10 mouse cellular contexts compared by ENCODE assay signal in genomic region chr9:65128123-65128815, GRCm38 (mm10). TPM values are rescaled to one million over a fixed set of nuclear protein-coding genes. Genes with fewer than 3 reads are reported as not detected.
DNase-seq lines count a peak whose midpoint lies in the region; ATAC-seq and TF ChIP-seq lines count a peak whose summit lies in the region.
"Had no signal": no experiment of that assay in that cellular context is flagged by ENCODE, and none has a peak within 500 bp of the region (broad histone marks: within the 10 kb centered on the region; RNA-seq: fewer than 3 reads in every experiment).

No protein-coding gene starts in this region.

- peak; percentile 66 for ATAC-seq in forebrain, embryonic 12.5 days (ENCODE audit: low FRiP score)
- ATAC-seq in megakaryocyte, adult 5-6 weeks (ENCODE audit: poor library complexity, severe bottlenecking) = 0 out of 2 replicates have a peak, but pooled peaks have one; percentile 35

- H3K27ac ChIP-seq in gastrocnemius, adult 2 months = no peak overlapping the region
- no peak overlapping the region; the same call in 1 of the 2 replicates for H3K27ac ChIP-seq in forebrain, embryonic 12.5 days

- H3K4me3 ChIP-seq in gastrocnemius, adult 2 months = peak overlapping the region; percentile 44
- peak overlapping the region; percentile 8 for H3K4me3 ChIP-seq in forebrain, embryonic 12.5 days (replicated peaks)

- H3K4me2 ChIP-seq in forebrain, embryonic 12.5 days = peak overlapping the region; percentile 39

- H3K9ac ChIP-seq in forebrain, embryonic 12.5 days = 0 out of 2 replicates have a peak overlapping the region, but pooled peaks have one; percentile 21

- WGBS in forebrain, embryonic 12.5 days = 7% methylated on average over 25 of the region's 25 CpGs

- peaks cover 19% of the 10 kb centered on the region for H3K4me1 ChIP-seq in forebrain, embryonic 12.5 days

- DNase-seq in gastrocnemius, adult 2 months = no peak
- DNase-seq in gastrocnemius, postnatal 25 days = no peak
- peak; percentile 92 for DNase-seq in ZHBTc4 (ENCODE audit: low read depth, low spot score)
- peak; percentile 54 for DNase-seq in kidney, postnatal 14 days
- DNase-seq in thymus, adult 18-20 months = peak; percentile 22 to 26
- no peak for DNase-seq in adipocyte (ENCODE audit: low spot score)

- H3K9me3 ChIP-seq in forebrain, embryonic 12.5 days = no peaks in the 10 kb centered on the region

- peak; percentile 29 for TF ChIP-seq CTCF in gastrocnemius, adult 2 months (IDR thresholded peaks at IDR 0.05)

- H3K36me3 ChIP-seq in forebrain, embryonic 12.5 days (replicated peaks) = 0 out of 2 replicates have a peak, but pooled peaks cover 10% of the 10 kb centered on the region

- H3K27me3 ChIP-seq in forebrain, embryonic 12.5 days = peaks cover 23% of the 10 kb centered on the region

- intact Hi-C loops in gastrocnemius, adult 2 months (cut with DNase I) = no loop called here

RNA-seq across cellular contexts. Expression of gene Igdcc3, which starts 12.7 kb away (rescaled TPM):
- total RNA-seq in gastrocnemius, adult 2 months (2021) = under 1 TPM; 0.17 to 0.18 TPM
- total RNA-seq in gastrocnemius, postnatal 25 days (2021) = under 1 TPM; 0.21 to 0.33 TPM
- 40.0 and 40.8 TPM in 2 replicates for polyA plus RNA-seq in forebrain, embryonic 12.5 days (2016; fragmentation: Nextera tagmentation; extraction: Ambion mirVana)
- total RNA-seq in megakaryocyte, adult 5-6 weeks (2015) = not detected in 2 replicates
- total RNA-seq in megakaryocyte, adult 5-6 weeks (2017) = not detected in 2 replicates
- total RNA-seq: liver, adult 2 months had no signal
- polyA plus RNA-seq: C2C12; liver, adult 2 months had no signal

RNA-seq across cellular contexts. Expression of gene Igdcc4, which starts 27.0 kb away (rescaled TPM):
- total RNA-seq in gastrocnemius, adult 2 months (2021) = 10 to 100 TPM; 22.1 to 34.4 TPM
- total RNA-seq in gastrocnemius, postnatal 25 days (2021) = 10 to 100 TPM; 26.4 to 27.3 TPM
- polyA plus RNA-seq in forebrain, embryonic 12.5 days (2016; fragmentation: Nextera tagmentation; extraction: Ambion mirVana) = 14.1 and 14.4 TPM in 2 replicates
- 0.05 and 0.09 TPM in 2 replicates for total RNA-seq in megakaryocyte, adult 5-6 weeks (2015)
- total RNA-seq in megakaryocyte, adult 5-6 weeks (2017) = not detected in 2 replicates

Comparison
In these comparisons a context has a peak if more than half of its experiments do, and no peak if none do; other contexts are left out.
1. DNase-seq: peak in ZHBTc4 (single experiment), kidney, postnatal 14 days (single experiment) and thymus, adult 18-20 months (2 of 2); none in gastrocnemius, adult 2 months (single experiment), gastrocnemius, postnatal 25 days (single experiment) and adipocyte (single experiment).
2. RNA of gene Igdcc4, which starts 27.0 kb away (total RNA-seq): 22.1 to 34.4 TPM in gastrocnemius, adult 2 months and 26.4 to 27.3 TPM in gastrocnemius, postnatal 25 days; 0.05 to 0.09 TPM in megakaryocyte, adult 5-6 weeks; every median in the first group is over 10 times any median in the second.